Mouse (Mus musculus) brain, embryonic 18.5 days (tissue): ENCODE measurements at regions not wholly inside any gene's neighbourhood (a gene's known extent, or its start where the extent isn't known, plus 50 kb on each side); places are given as distances from the start of the nearest gene placed in this dataset.
A peak's percentile ranks its signal among the peaks of the same experiment; 100 is the strongest.

Source experiments
- DNase-seq: peaks from one replicate; pipeline ENCODE4 v3.0.0-alpha.2; 2012; ENCODE audit warnings: low read depth, low spot score

DNA sequence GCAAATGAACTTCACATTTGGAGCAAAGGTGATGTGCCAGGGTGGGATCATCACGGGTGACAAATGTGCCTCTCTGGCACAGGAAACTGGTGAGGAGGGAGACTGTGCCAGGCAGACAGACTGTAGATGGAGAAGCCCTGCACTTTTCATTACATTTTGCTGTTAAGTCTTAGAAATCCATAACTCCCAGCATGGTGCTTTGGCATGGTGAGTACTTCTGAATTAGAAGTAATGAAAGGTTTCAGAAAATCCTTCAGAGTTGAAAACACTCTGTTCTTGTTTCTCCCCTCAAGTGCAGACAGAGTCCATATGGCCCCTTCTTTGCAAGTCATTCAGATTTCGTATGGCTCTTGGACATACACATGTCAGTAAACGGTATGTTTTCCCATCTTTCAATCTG is 528.2 kb downstream of the Kctd8 start:
- peak; percentile 16 for DNase-seq

DNA sequence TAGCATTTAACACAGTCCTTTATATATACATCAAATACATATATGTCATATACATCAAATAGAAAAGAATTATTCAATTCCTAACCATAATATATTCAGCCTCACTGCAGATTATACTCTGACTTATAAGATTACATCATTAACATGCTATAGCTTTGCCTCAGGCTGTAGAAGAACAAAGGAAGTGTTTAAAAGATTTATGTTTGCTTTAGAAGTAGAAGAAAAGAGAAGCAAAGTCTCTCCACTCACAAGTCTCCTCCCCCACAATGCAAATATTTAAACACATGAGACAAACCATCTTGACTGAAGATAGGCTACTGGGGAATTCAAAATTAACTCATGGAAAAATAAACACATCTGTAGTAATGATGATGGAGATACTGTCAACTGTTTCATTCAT is 531.5 kb downstream of the Kctd8 start:
- no peak for DNase-seq
